Mouse (Mus musculus): ENCODE data around the gene Rpl32. TPM values are rescaled to one million over a fixed set of nuclear protein-coding genes. Genes with fewer than 3 reads are reported as not detected.

The Rpl32 gene
- 790 and 802 TPM in 2 replicates for total RNA-seq (2014; rRNA removed)
- 1,119 and 1,169 TPM in 2 replicates for polyA plus RNA-seq (2015; fragmentation: Nextera tagmentation; extraction: Ambion mirVana)

DNA sequence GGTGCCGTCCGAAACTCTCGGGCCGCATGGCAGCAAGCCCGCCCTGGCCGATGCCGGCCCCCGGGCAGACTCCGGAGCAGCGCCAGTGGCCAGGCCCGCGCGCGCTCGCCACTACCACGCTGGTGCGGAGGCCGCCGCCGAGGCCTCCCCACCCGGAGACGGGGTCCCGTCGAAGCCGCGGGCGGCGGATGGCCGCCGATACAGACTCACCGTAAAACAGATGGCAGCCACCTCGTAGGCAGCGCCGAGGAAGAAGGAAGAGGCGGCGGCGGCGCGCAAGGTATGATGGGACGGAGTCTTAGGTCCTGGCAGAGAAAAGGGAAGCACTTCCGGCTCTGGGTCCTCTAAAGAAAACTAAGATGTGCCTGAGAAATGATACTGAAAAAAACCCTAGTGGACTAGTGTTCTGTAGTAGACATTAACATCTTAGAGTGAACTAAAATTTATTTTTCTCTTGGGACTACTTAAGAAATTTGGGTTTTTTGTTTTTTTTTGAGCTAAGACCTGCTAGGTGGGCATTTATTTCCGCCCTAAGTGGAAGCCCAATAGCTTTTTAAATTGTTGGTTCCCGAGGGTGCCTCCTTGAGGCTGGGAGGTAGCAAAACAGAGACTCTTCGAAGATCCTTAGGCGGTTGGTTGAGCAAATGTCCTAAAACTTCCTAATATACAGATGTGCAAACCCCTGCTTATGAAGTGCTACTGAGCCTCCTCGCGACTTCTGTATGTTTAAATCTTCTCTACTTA, at the start of gene Rpl32:
Gene Rpl32, minus strand, starts transcription at position 260 of the 744 bp plus-strand sequence.
- H3K9ac ChIP-seq (replicated peaks; ENCODE audit: low read length), result peak within 1 kb of the TSS; percentile 96
- no peaks in the 10 kb centered on the region for H3K9me3 ChIP-seq (ENCODE audit: low read length)
- H3K4me2 ChIP-seq (ENCODE audit: low read depth, low read length), result peak within 1 kb of the TSS; percentile 74
- peak within 1 kb of the TSS; percentile 99 for H3K27ac ChIP-seq
- peak; percentile 94 for DNase-seq (ENCODE audit: low spot score)
- peaks cover 27% of the 10 kb centered on the region for H3K36me3 ChIP-seq (ENCODE audit: insufficient read depth, low read length)
- WGBS, result under 1% methylated on average over 47 of the region's 47 CpGs
- peak; percentile 69 for TF ChIP-seq CTCF (IDR thresholded peaks at IDR 0.05; ENCODE audit: low read depth)
- ATAC-seq, result peak; percentile 90
- H3K4me1 ChIP-seq (ENCODE audit: insufficient read depth, low read length), result peaks cover 6% of the 10 kb centered on the region
- peak within 1 kb of the TSS; percentile 92 for H3K4me3 ChIP-seq (ENCODE audit: low read length)
- no peaks in the 10 kb centered on the region for H3K27me3 ChIP-seq (ENCODE audit: insufficient read depth, low read length)

DNA sequence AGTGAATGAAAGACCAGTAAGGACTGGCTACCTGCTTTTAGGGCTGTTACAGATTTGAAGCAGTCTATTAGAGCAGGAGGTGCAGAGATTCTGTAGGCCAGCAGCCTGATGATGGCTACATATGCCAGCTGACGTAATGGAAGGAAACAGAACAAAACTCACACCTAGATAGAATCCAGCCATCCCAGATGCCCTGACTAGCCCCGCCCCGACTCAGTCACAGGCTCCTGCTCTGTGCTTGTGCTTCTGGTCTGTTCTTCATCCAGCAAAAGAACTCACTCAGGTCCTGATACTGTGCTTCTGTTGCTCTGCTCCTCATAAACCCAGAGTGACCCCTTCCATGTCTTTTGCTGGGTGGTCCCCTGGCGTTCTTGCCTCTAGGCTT, 47.8 kb upstream of the Rpl32 start:
- H3K27ac ChIP-seq, result no peak overlapping the region
- H3K36me3 ChIP-seq (ENCODE audit: insufficient read depth, low read length), result no peaks in the 10 kb centered on the region
- TF ChIP-seq CTCF (IDR thresholded peaks at IDR 0.05; ENCODE audit: low read depth), result no peak
- H3K4me2 ChIP-seq (ENCODE audit: low read depth, low read length), result no peak overlapping the region
- DNase-seq (ENCODE audit: low spot score), result no peak
- 83% methylated on average over 4 of the region's 4 CpGs for WGBS
- ATAC-seq, result no peak
- no peak overlapping the region for H3K9ac ChIP-seq (replicated peaks; ENCODE audit: low read length)
- H3K9me3 ChIP-seq (ENCODE audit: low read length), result no peaks in the 10 kb centered on the region
- H3K4me1 ChIP-seq (ENCODE audit: insufficient read depth, low read length), result 0 out of 2 replicates have a peak, but pooled peaks cover 8% of the 10 kb centered on the region
- H3K27me3 ChIP-seq (ENCODE audit: insufficient read depth, low read length), result no peaks in the 10 kb centered on the region
- no peak overlapping the region for H3K4me3 ChIP-seq (ENCODE audit: low read length)

DNA sequence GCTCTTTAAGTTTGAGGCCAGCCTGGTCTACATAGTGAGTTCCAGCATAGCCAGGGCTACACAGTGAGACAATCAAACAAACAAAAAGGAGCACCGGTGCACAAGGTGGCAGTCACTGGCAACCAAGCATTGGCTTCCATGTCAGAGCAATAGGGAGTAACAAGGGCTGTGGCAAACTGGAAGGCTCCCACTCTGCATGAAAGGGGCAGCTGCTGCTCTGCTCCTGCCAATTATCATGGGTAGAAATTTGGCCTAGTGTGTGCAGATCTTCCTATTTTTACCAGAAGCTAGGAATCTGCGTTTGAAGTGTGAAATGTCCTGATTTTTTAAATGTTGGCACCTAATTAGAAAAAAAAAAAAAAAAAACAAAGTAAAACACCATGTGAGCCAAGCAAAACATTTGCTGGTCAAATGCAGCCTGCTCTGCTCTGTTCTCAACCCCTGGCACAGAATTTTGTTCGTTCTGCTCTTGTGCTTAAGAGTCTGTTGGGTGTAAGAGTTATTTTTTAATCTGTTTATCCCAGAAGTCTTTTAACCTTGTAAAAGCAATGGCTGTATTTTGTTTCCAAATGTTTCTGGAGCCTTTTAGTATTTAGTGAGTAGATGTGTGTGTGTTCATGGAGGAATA, 47.3 kb upstream of the Rpl32 start:
- no peak for DNase-seq (ENCODE audit: low spot score)
- Histone ChIP-seq H3K27ac (no peak overlapping the region), H3K4me3 (ENCODE audit: low read length) (no peak overlapping the region), H3K36me3 (ENCODE audit: insufficient read depth, low read length) (no peaks in the 10 kb centered on the region), H3K4me1 (ENCODE audit: insufficient read depth, low read length) (0 out of 2 replicates have a peak, but pooled peaks cover 8% of the 10 kb centered on the region), H3K4me2 (ENCODE audit: low read depth, low read length) (no peak overlapping the region), H3K27me3 (ENCODE audit: insufficient read depth, low read length) (no peaks in the 10 kb centered on the region), H3K9me3 (ENCODE audit: low read length) (no peaks in the 10 kb centered on the region), H3K9ac (replicated peaks; ENCODE audit: low read length) (no peak overlapping the region)
- no peak for TF ChIP-seq CTCF (IDR thresholded peaks at IDR 0.05; ENCODE audit: low read depth)
- WGBS, result 62% methylated on average over 3 of the region's 3 CpGs
- ATAC-seq, result no peak

DNA sequence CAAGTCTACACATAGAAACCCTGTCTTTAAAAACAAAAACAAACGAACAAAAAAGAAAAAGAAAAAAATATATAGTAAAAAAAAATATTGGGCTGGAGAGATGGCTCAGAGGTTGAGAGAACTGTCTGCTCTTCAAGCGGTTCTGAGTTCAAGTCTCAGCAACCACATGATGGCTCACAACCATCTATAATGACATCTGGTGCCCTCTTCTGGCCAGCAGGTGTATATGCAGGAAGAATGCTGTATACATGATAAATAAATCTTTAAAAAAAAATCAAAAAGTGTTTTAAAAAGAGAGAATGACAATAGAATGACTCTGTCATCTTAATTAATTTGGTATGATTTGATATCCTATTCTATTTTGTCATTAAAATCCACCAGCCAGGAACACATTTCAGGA, 45.9 kb upstream of the Rpl32 start:
- peak; percentile 53 for TF ChIP-seq CTCF (IDR thresholded peaks at IDR 0.05; ENCODE audit: low read depth)
- no peak for DNase-seq (ENCODE audit: low spot score)
- no peaks in the 10 kb centered on the region for H3K36me3 ChIP-seq (ENCODE audit: insufficient read depth, low read length)

DNA sequence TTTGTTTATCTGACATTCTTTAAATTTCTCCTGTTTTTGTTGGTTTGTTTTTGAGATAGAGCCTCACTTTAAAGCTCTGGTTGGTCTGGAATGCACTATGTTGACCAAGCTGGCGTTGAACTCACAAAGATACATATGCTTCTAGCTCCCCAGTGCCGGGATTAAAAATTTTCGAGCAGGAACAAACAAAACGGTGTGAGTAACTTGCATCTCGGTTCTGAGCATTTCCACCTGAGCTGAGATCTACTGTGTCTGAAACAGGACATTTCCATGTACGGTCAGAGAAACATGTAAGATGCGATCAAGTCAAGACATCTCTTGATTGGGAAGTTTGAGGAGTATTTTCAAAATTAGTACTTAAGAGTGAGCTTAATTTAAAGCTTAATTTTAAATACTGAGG, 45.4 kb upstream of the Rpl32 start:
- no peak for TF ChIP-seq CTCF (IDR thresholded peaks at IDR 0.05; ENCODE audit: low read depth)
- peak overlapping the region; percentile 46 for H3K9ac ChIP-seq (replicated peaks; ENCODE audit: low read length)
- H3K4me3 ChIP-seq (ENCODE audit: low read length), result peak overlapping the region; percentile 66
- 0 out of 2 replicates have a peak, but pooled peaks cover 8% of the 10 kb centered on the region for H3K4me1 ChIP-seq (ENCODE audit: insufficient read depth, low read length)
- H3K36me3 ChIP-seq (ENCODE audit: insufficient read depth, low read length), result no peaks in the 10 kb centered on the region
- H3K4me2 ChIP-seq (ENCODE audit: low read depth, low read length), result peak overlapping the region; percentile 82
- H3K9me3 ChIP-seq (ENCODE audit: low read length), result no peaks in the 10 kb centered on the region
- DNase-seq (ENCODE audit: low spot score) (no peak), ATAC-seq (no peak)
- no peaks in the 10 kb centered on the region for H3K27me3 ChIP-seq (ENCODE audit: insufficient read depth, low read length)
- 37% methylated on average over 7 of the region's 7 CpGs for WGBS
- peak overlapping the region; percentile 86 for H3K27ac ChIP-seq

More for the DNA sequence above, 45.9 kb upstream of the Rpl32 start:
- H3K27ac ChIP-seq, result no peak overlapping the region
- 75% methylated on average over 2 of the region's 2 CpGs for WGBS
- no peaks in the 10 kb centered on the region for H3K27me3 ChIP-seq (ENCODE audit: insufficient read depth, low read length)
- H3K4me1 ChIP-seq (ENCODE audit: insufficient read depth, low read length), result 0 out of 2 replicates have a peak, but pooled peaks cover 8% of the 10 kb centered on the region
- ATAC-seq, result no peak
- no peak overlapping the region for H3K4me3 ChIP-seq (ENCODE audit: low read length)
- no peaks in the 10 kb centered on the region for H3K9me3 ChIP-seq (ENCODE audit: low read length)
- H3K9ac ChIP-seq (replicated peaks; ENCODE audit: low read length), result no peak overlapping the region
- peak overlapping the region; percentile 82; the same call in 1 of the 2 replicates for H3K4me2 ChIP-seq (ENCODE audit: low read depth, low read length)

DNA sequence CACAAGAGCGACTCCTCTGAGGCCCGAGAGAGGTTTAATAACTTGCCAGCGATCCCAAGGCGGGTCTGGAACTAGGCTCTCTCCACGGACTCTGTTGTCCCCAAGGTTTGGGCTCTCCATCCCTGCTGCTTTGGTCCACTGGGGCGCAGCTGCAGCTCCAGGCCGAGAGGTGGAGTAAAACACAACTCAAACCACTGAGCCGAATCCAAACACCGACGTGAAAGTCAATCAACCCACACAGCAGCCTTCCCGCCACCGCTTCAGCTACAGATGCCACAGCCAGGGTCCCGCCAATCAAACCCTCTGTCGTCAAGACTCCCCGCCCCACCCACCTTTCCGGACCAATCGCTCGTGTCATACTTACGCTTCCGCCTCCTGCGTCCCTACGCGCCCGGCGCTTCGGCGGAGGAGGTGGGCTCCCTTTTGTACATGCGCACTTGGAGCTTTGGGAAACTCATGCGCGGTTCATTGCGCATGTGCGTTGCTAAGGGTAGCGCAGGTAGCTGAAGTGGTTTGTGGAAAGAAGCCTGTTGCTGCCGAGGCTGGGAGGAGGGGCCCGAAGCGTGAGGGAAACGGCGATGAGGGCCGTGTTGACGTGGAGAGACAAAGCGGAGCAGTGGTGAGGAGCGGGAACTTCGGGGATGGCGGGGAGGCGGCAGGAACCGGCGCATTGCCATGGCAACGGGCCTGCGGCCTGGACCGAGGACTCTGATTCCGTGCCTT, 44.7 kb upstream of the Rpl32 start, which contains the start of the genes Mbd4 and Ift122:
Gene Mbd4, minus strand, starts transcription at position 281 of the 723 bp plus-strand sequence.
Gene Ift122, plus strand, starts transcription at position 380 of the 723 bp plus-strand sequence.
- 0 out of 2 replicates have a peak, but pooled peaks cover 8% of the 10 kb centered on the region for H3K4me1 ChIP-seq (ENCODE audit: insufficient read depth, low read length)
- peak within 1 kb of the TSS; percentile 47 for H3K9ac ChIP-seq (replicated peaks; ENCODE audit: low read length)
- under 1% methylated on average over 51 of the region's 51 CpGs for WGBS
- no peaks in the 10 kb centered on the region for H3K36me3 ChIP-seq (ENCODE audit: insufficient read depth, low read length)
- no peaks in the 10 kb centered on the region for H3K27me3 ChIP-seq (ENCODE audit: insufficient read depth, low read length)
- H3K9me3 ChIP-seq (ENCODE audit: low read length), result no peaks in the 10 kb centered on the region
- peak within 1 kb of the TSS; percentile 66 for H3K4me3 ChIP-seq (ENCODE audit: low read length)
- peak within 1 kb of the TSS; percentile 82 for H3K4me2 ChIP-seq (ENCODE audit: low read depth, low read length)
- DNase-seq (ENCODE audit: low spot score) (peak; percentile 100), ATAC-seq (peak; percentile 99)
- peak; percentile 50 for TF ChIP-seq CTCF (IDR thresholded peaks at IDR 0.05; ENCODE audit: low read depth)
- H3K27ac ChIP-seq, result peak within 1 kb of the TSS; percentile 86

All from hindbrain, postnatal 0 days (tissue).